Mouse (Mus musculus): Measurements from ENCODE around the gene Pdcd1lg2.

The Pdcd1lg2 gene

GRCm38 (mm10) chr19:29410619-29411018, at the start of gene Pdcd1lg2:
Pdcd1lg2 (plus strand) TSS chr19:29410919.
- DNase-seq = no peak

DNA sequence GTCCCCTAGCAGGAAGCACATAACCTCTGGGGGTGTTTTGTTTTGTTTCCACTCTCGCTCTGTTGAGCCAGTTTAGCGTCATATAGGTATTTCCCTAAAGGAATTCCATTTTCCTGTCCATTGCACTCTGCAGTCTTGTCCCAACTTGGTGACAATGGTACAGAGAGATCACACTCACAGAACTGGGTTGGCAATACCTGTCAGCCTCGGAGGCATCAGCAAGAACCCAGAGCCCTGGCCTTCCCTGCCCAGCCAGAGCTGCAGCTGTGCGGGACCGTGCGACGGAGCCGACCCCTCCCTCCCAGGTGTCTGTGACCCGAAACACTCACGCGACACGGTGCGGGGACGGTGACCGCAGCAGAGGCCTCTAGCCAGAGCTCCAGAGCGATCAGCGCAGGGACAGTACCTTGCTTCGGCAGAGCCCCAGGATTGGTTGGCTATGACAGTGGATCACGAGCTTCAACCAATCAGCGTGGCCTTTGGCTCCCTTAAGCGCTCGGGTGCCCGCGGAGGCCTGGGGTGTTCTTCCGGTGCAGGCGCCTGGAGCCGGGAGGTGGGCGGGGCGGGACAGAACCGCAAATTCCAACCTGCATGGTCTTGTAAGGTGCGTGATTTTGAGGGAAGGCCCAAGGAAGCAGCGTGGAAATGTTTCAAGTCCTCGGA, 49.1 kb upstream of the Pdcd1lg2 start:
- DNase-seq = peak; percentile 96

GRCm38 (mm10) chr19:29362173-29362930, 48.4 kb upstream of the Pdcd1lg2 start:
- no peak for DNase-seq

GRCm38 (mm10) chr19:29363557-29363956, 47.2 kb upstream of the Pdcd1lg2 start:
- no peak for DNase-seq

DNA sequence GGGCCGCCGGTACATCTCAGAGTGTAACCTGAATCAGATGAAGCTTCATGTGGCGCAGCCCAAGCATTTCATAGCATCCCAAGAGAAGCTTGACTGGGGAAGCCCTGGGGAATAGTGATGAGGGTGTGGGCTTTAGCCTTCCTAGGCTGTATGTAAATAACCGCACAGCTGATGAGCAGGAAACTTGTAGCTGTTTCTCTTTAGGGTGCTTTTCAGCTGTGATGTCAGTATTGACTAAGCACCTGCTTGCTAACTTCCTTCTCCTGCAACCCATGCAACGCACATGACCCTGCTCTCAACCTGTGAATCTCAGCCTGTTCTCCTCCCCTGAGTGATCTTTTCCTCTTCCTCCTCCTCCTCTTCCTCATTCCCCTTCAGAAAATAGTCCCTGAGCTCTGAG, 46.6 kb upstream of the Pdcd1lg2 start:
- DNase-seq = no peak

- DNase-seq = peak; percentile 40
Measured at GRCm38 (mm10) chr19:29365105-29365504, 45.6 kb upstream of the Pdcd1lg2 start.

DNA sequence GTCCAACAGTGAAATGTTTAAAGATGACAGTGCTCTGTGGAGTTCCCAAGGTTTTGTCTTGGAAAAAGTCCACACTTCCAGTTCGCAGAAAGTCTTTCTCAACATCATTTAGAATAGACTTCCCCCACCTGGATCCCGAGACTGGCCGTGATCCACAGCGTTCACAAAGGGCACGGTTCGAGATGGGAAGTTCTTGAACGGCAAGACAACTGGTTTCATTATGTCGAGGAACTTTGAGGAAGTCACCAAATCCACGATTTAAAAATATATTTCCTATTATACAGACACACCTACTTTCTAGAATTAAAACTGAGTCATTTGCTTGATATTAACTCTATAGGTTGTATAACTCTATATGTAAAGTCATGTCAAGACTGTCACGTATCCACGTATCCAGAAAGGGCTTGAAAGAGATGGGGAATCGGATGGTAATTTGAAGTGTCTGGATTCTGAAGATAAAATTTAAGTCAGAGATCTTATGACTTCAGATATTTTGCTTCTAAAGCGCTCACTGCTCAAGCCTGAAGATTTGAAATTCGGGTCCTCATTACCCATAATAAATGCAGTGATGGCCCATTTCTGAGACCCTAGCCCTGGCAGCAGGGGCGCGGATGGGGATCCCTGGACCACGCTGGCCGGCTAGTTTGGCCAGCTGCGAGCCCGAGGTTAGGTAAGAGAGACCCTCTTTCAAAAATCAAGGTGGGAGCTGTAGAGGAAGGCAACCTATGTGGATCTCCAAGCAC, 44.3 kb upstream of the Pdcd1lg2 start:
- DNase-seq = peak; percentile 5

DNA sequence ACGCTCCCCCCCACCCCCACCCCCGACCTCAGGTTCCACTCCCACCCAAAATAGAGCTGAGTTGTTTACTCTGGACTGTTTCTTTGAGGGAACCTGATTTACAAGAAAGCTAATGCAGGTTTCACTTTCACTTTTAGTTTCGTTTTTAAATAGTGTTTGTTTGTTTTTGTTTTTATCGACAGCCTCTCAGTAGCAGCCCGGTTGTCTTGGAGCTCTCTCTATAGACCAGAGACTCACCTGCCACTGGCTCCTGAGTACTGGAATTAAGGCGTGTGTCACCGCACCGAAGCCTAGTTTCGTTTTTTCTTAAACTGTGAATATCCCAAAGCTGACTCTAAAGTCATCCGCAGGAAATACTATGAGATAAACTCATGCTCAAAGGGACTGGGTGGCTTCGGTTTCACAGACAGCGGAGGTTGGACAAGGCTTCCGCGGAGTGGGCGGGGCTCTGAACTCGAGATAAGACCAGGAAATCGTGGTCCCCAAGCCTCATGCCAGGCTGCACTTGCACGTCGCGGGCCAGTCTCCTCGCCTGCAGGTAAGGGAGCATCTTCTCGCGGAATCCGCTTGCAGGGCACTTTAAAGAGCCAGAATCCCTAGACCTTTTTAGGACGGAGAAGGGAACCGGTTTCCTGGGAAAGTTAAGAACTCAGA, 43.6 kb upstream of the Pdcd1lg2 start, which contains the start of the genes Plgrkt and Cd274:
TSS of gene Plgrkt (minus strand) at position 422 of the 654 bp plus-strand sequence.
TSS of gene Cd274 (plus strand) at position 487 of the 654 bp plus-strand sequence.
- DNase-seq = peak; percentile 72

GRCm38 (mm10) chr19:29368041-29368440, 42.7 kb upstream of the Pdcd1lg2 start:
- DNase-seq = no peak

GRCm38 (mm10) chr19:29368671-29369309, 41.9 kb upstream of the Pdcd1lg2 start:
- no peak for DNase-seq

GRCm38 (mm10) chr19:29370112-29370511, 40.6 kb upstream of the Pdcd1lg2 start:
- DNase-seq = no peak

- DNase-seq = no peak
Measured at GRCm38 (mm10) chr19:29370545-29371283, 40.0 kb upstream of the Pdcd1lg2 start.

DNA sequence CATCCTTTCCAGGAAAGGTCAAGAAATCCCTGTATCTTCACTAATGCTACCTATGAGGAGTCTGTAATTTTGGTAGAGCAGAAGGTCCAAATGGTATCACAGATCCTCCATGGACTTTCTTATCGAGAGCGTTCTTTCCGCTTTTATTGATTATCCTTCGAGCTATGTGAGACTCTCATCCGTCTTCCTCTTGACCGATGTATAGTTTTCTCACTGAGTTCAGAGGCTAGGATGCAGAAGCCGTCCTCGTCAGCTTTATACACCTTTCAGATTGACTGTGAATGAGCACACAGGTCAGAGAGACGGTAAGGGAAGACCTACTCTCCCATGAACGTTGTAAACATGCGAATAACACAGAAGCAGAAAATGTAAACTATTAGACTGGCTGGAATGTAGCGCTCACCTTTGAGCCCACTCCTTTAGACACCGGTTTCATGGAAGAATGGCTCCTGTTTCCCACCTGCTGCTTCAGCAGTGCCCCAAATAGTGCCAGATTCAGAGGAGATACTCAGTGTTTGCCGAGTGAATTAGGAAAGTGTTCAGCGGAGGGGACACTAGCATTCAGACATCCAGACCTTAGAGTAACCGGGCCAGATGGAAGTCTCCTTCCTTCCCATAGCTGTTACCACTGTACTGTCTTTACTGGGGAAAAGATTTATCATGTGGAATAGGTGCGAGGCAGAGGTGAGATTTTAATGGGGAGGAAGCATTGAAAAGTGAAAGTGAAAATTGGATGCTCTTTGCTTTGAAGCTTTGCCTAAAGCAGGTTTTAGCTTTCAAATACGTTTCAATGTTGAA, 39.2 kb upstream of the Pdcd1lg2 start:
- DNase-seq = no peak

- no peak for DNase-seq
Measured at GRCm38 (mm10) chr19:29372138-29372537, 38.6 kb upstream of the Pdcd1lg2 start.

DNA sequence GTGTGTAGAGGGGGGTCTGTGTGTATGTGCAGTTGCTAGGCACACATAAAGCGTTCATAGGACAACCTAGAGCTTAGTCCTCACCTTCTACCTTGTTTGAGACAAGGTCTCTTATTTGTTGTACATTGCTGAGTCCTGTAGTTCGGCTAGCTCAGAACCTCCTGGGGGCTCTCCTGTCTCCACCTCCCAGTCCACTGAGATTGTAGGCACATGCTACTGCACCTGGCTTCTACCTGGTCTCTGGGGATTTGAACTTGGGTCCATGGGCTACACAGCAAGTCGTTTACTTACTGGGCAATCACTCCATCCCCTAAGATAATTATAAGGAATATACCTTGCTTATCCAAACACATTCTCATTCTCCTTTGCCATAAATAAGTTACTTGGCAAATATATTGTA, 38.1 kb upstream of the Pdcd1lg2 start:
- no peak for DNase-seq

DNA sequence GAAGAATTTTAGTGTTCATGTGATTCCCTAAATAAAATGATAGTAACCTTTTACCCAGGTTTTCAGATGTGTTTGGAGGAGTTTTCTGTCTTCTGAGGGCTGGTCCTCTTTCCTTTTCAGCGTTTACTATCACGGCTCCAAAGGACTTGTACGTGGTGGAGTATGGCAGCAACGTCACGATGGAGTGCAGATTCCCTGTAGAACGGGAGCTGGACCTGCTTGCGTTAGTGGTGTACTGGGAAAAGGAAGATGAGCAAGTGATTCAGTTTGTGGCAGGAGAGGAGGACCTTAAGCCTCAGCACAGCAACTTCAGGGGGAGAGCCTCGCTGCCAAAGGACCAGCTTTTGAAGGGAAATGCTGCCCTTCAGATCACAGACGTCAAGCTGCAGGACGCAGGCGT, 37.3 kb upstream of the Pdcd1lg2 start:
- DNase-seq = no peak

DNA sequence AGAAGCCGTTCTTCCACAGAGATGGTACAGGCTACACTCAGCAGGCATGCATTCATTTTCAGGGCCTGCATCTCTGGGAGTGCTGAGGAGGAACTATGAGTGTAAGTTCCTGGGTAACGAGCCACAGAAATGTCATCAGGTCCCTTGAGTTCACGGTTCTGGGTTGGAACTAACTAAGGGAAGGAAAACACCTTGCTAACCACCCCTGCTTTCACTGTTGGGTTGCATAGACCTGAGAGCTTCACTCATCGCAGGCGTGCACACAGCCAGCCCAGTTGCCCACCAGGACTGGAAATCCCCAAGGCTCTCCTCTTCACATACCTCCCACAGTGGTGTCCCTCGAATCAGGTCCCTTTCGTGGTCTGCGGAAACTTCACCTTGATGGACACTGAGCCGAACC, 35.8 kb upstream of the Pdcd1lg2 start:
- no peak for DNase-seq

- no peak for DNase-seq
Measured at GRCm38 (mm10) chr19:29376382-29376781, 34.3 kb upstream of the Pdcd1lg2 start.

DNA sequence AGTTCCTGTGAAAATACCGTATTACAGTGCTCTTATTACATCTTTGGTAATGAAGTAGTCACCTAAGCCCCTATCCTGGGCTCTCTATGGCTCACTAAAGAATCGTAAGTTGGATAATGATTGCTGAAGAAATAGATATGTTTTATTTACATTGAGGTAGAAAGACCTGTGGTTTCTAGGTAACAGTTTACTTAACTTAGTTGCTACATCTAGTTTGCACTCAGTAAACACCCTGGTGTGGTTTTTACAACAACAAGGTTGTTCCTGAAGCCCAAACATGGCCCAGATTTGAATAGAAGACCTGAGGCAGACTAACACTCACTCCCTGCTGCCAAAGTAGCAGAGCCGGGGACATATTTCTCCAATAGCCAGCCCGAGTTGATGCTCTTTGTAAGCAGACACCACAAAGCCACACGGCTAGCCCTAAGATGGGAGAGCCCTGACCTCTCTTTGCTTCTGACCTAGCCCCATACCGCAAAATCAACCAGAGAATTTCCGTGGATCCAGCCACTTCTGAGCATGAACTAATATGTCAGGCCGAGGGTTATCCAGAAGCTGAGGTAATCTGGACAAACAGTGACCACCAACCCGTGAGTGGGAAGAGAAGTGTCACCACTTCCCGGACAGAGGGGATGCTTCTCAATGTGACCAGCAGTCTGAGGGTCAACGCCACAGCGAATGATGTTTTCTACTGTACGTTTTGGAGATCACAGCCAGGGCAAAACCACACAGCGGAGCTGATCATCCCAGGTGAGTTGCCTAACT, 30.7 kb upstream of the Pdcd1lg2 start:
- no peak for DNase-seq

GRCm38 (mm10) chr19:29383368-29383767, 27.4 kb upstream of the Pdcd1lg2 start:
- no peak for DNase-seq

All from retina, postnatal 1 day (tissue).